Mouse (Mus musculus): ENCODE measurements around the gene Tfap4. TPM values are rescaled to one million over a fixed set of nuclear protein-coding genes. Genes with fewer than 3 reads are reported as not detected.

Tfap4 gene
- 27.6 and 46.2 TPM in 2 replicates for polyA plus RNA-seq (2012; ENCODE audit: insufficient read depth, low replicate concordance)

DNA sequence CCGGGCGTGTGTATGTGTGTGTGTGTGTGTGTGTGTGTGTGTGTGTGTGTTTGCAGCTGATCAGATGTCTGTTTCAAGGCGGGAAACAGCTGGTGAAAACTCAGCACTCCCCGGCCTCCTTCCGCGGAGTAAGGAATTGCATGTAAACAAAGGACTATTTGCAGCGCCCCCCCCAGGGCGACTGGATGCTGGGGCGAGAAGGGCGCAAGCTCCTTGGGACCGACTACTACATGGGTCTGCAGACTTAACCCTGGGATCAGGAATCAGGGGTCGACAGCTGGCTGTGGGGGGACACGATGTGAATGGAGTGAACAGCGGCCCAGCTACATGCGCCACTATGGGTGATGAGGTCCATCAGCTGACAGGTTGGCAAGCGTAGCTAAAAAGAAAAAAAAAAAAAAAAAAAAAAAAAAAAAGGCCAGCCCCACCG lies at the start of gene Tfap4:
Gene Tfap4 (minus strand): TSS at position 140 of the 430 bp plus-strand sequence.
- Histone ChIP-seq H3K9me3 (no peaks in the 10 kb centered on the region), H3K27me3 (replicated peaks) (peaks cover 2% of the 10 kb centered on the region), H3K4me1 (peaks cover 50% of the 10 kb centered on the region), H3K36me3 (replicated peaks; ENCODE audit: low read length) (peaks cover 18% of the 10 kb centered on the region), H3K4me3 (replicated peaks) (peak within 1 kb of the TSS; percentile 100)
- TF ChIP-seq GATA1 (IDR thresholded peaks at IDR 0.05; ENCODE audit: borderline replicate concordance, low read length), result no peak
- no peak for TF ChIP-seq FLI1 (IDR thresholded peaks at IDR 0.05; ENCODE audit: low read length)

DNA sequence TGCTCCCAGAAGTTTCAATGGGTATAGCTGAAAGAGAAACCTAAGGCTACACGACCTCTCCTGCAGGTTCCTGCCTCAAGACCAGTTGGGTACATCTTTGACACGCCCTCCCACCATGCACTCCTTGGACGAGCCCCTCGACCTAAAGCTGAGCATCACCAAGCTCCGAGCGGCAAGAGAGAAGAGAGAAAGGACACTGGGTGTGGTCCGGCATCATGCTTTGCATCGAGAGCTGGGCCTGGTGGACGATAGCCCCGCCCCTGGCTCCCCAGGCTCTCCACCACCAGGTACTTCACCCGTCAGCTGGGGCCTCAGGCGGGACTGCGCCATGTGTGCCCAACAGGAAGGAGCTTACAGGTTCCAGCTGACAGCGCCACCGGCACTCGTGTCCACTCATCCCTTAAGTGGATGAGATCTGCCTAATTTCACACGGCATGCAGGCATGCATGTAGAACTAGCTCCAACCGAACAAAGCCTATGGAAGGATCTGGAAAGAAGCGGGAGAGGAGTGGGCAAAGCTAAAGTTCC lies 48.9 kb upstream of the Tfap4 start:
- H3K4me1 ChIP-seq, result peaks cover 21% of the 10 kb centered on the region
- TF ChIP-seq GATA1 (IDR thresholded peaks at IDR 0.05; ENCODE audit: borderline replicate concordance, low read length) (no peak), FLI1 (IDR thresholded peaks at IDR 0.05; ENCODE audit: low read length) (no peak)
- H3K9me3 ChIP-seq, result no peaks in the 10 kb centered on the region
- H3K27me3 ChIP-seq (replicated peaks), result peaks cover 29% of the 10 kb centered on the region
- no peak overlapping the region for H3K4me3 ChIP-seq (replicated peaks)
- H3K36me3 ChIP-seq (replicated peaks; ENCODE audit: low read length), result peaks cover 21% of the 10 kb centered on the region

DNA sequence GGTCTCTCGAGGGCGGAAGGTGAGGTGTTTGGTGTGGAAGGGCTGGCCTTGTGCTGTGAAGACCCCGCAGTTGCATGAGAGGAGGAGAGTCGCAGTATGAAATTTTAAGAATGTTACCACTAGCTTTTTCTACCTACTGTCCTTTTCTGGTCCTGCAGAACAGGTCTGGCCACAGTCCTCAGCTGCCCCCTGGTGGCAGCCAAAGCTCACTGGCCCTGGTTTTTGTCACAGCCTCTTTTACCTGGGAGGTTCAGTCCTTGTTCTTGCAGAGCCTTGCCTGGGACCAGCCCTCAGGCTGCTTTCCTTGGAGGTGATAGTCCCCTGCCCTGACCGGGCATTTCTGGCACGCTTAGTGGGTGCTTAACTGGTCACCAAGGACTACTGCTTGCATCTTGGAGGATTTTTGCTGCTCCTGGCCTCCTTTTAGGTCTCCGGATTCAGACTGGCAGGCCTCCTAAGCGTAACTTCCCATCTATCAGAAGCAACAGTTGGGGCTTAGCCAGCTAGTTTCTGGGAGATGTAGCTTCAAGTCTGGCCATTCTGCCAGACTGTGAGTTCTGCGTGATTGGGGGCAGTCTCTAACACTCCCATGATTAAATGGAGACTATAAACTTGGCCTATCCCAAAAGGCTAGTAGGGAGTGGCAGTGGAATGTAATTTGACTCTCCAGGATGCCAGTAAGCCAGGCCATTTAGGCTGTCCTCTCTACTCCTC lies 48.3 kb upstream of the Tfap4 start:
- peaks cover 35% of the 10 kb centered on the region for H3K27me3 ChIP-seq (replicated peaks)
- H3K4me3 ChIP-seq (replicated peaks), result no peak overlapping the region
- TF ChIP-seq FLI1 (IDR thresholded peaks at IDR 0.05; ENCODE audit: low read length) (no peak), GATA1 (IDR thresholded peaks at IDR 0.05; ENCODE audit: borderline replicate concordance, low read length) (no peak)

DNA sequence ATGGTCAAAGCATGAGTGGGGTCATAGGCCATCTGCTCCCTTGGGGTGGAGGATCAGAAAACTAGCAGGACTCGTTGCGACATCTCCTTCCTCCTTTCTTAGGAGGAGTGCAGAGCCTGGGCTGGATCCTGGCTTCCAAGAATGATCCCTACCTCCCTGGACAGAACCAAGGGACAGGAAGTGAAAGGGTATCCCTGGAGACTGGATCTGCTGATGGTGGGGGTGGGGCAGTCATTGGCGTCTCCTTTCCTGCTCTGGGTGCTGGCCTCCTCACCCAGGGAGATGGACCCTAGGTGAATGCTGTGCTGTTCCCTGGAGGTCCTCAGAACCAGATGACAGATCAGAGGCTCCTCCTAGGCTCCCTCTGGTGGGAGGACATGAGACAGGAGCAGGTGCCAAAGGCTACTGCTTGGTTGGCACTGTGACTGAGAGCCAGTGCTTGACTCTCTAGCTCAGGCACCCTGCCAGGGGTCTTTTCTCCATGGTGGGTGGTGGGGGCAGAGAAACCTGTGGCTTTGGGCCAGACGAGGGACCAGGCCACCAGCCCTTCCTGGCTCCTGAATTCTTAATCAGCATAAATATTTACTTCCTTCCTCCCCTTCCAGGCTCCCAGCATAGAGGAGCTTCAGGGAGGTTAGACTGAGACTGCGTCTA lies 46.9 kb upstream of the Tfap4 start:
- TF ChIP-seq FLI1 (IDR thresholded peaks at IDR 0.05; ENCODE audit: low read length), result no peak
- peaks cover 25% of the 10 kb centered on the region for H3K4me1 ChIP-seq
- H3K4me3 ChIP-seq (replicated peaks), result no peak overlapping the region
- no peaks in the 10 kb centered on the region for H3K9me3 ChIP-seq
- peaks cover 6% of the 10 kb centered on the region for H3K36me3 ChIP-seq (replicated peaks; ENCODE audit: low read length)
- H3K27me3 ChIP-seq (replicated peaks), result peaks cover 44% of the 10 kb centered on the region

More for the DNA sequence above, 48.3 kb upstream of the Tfap4 start:
- Histone ChIP-seq H3K4me1 (peaks cover 21% of the 10 kb centered on the region), H3K36me3 (replicated peaks; ENCODE audit: low read length) (peaks cover 14% of the 10 kb centered on the region), H3K9me3 (no peaks in the 10 kb centered on the region)

DNA sequence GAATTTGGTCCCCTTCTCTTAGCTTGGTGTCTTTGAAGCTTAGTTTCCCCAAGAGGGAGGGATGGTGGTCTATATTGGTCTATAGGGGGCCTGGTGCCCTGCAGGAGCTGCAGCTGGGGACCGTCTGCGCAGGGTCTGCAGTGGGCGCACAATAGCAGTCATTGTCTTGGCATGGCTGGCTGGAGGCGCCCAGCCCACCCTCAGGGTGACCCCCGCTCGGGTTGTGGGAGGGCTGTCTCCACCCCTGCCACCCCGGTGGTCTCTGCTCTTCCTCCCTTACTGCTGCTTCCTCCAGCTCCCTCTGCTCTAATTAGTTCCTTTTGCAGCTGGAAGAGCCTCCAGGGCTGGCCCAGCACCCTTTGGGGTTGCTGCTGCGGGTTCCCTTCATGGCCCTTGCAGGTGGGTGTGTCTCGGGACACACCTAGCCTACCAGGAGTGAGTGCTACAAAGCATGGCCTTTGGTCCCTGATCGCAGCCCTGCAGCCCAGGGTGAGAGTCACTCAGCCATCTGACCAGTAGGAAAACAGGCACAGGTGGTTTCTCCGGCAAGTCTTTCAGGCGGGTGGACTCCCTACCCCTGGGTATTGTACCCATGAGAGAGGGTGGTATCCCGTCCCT lies 46.0 kb upstream of the Tfap4 start:
- no peaks in the 10 kb centered on the region for H3K9me3 ChIP-seq
- no peak overlapping the region for H3K4me3 ChIP-seq (replicated peaks)
- H3K36me3 ChIP-seq (replicated peaks; ENCODE audit: low read length), result no peaks in the 10 kb centered on the region
- peaks cover 25% of the 10 kb centered on the region for H3K4me1 ChIP-seq
- TF ChIP-seq GATA1 (IDR thresholded peaks at IDR 0.05; ENCODE audit: borderline replicate concordance, low read length), result no peak
- no peak for TF ChIP-seq FLI1 (IDR thresholded peaks at IDR 0.05; ENCODE audit: low read length)
- H3K27me3 ChIP-seq (replicated peaks), result peaks cover 53% of the 10 kb centered on the region

DNA sequence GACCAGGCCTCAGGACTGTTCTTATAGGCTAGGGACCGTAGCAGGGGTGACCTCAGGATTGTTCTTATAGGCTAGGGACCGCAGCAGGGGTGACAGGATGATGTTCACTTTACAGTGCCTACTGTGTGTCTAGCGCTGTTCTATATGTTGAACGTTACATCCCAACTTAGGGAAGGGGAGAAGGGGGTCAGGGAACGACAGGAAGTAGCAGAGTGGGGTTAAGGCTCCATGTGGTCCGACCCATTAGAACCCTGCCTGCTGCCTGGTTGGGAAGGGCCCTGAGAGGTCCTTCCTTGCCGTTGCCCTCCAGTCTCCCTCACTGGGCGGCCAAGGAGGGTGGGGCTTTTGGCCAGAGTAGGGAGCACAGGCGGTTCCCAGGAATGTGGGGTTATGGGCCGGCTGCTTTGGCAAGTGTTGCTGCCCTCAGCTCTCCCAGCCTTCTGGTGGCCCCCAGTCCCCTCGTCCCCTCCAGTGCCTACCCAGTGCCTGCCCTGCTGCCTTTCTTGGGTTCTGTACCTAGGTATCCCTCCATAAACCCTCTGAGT lies 44.7 kb upstream of the Tfap4 start:
- Histone ChIP-seq H3K9me3 (no peaks in the 10 kb centered on the region), H3K4me3 (replicated peaks) (no peak overlapping the region), H3K36me3 (replicated peaks; ENCODE audit: low read length) (no peaks in the 10 kb centered on the region), H3K4me1 (peaks cover 25% of the 10 kb centered on the region), H3K27me3 (replicated peaks) (peaks cover 66% of the 10 kb centered on the region)
- TF ChIP-seq FLI1 (IDR thresholded peaks at IDR 0.05; ENCODE audit: low read length), result no peak
- TF ChIP-seq GATA1 (IDR thresholded peaks at IDR 0.05; ENCODE audit: borderline replicate concordance, low read length), result no peak

DNA sequence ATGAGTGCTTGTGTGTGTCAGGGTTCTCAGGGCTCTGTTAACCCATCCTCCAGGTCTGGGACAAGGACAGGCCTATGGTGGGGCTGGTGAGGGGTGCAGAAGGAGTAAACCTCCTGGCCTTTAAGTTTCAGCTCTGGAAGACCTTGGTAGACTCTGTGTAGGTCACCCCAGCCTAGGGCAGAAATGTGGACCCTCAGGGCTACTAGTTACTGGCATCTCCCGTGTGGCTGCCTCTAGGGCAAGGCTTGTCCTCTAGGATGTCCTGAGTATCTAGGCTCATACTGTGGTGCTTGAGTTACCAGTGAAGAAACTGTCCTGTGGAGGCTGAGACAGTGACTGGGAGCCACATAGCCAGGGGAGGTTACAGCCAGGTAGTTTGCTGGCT lies 43.8 kb upstream of the Tfap4 start:
- H3K4me3 ChIP-seq (replicated peaks), result no peak overlapping the region
- no peak for TF ChIP-seq FLI1 (IDR thresholded peaks at IDR 0.05; ENCODE audit: low read length)
- no peak for TF ChIP-seq GATA1 (IDR thresholded peaks at IDR 0.05; ENCODE audit: borderline replicate concordance, low read length)
- peaks cover 33% of the 10 kb centered on the region for H3K4me1 ChIP-seq
- peaks cover 73% of the 10 kb centered on the region for H3K27me3 ChIP-seq (replicated peaks)
- H3K9me3 ChIP-seq, result no peaks in the 10 kb centered on the region
- H3K36me3 ChIP-seq (replicated peaks; ENCODE audit: low read length), result no peaks in the 10 kb centered on the region

DNA sequence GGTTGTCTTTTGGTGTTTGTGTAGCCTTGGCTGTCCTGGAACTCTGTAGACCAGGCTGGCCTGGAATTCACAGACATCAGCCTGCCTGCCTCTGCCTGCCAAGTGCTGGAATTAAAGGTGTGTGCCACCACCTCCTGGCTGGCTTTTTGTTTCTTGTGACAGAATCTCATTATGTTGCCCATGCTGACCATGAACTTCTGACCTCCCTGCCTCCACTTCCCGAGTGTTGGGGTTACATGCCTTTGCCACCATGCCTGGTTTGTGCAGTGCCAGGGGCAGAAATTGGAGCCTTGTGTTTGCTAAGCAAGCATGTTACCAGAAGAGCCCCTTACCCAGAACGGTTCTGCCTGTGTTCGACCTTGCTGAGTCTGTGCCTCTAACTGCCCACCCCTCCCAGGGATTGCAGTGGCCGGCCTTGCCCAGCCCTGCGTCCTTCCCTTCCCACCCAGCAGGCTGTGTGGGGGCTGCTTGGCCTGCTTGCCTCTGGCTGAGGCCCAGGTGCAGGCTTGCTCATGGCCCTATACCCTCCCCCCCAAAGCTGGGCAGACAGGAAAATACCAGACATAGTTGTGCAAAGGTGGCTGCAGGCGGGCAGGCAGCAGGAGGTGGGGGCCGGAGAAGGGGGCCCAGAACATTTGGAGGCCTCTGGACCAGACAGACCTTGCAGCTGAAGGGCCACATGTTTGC lies 43.3 kb upstream of the Tfap4 start:
- H3K27me3 ChIP-seq (replicated peaks), result peaks cover 78% of the 10 kb centered on the region
- H3K4me3 ChIP-seq (replicated peaks), result no peak overlapping the region
- H3K36me3 ChIP-seq (replicated peaks; ENCODE audit: low read length), result no peaks in the 10 kb centered on the region
- H3K9me3 ChIP-seq, result no peaks in the 10 kb centered on the region
- peaks cover 35% of the 10 kb centered on the region for H3K4me1 ChIP-seq
- no peak for TF ChIP-seq GATA1 (IDR thresholded peaks at IDR 0.05; ENCODE audit: borderline replicate concordance, low read length)
- TF ChIP-seq FLI1 (IDR thresholded peaks at IDR 0.05; ENCODE audit: low read length), result no peak

DNA sequence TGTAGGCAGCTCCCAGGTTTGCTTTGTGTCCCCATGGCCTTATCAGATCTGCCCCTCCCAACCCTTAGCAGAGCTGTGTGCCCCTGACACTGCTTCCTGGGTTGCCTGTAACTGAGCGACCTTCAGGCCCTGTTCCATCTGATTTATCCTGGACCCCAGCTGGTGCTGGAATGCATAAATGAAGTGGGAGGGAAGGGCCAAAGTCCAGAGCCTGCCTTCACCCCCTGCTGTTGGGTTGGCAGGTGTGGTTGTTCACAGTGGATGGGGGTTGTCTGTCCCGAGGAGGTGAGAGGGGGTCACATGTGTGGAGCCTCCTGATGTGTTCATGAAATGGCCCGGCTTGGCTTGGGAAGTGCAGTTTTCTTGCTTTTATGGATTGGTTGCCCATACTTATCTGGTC lies 42.5 kb upstream of the Tfap4 start:
- no peak for TF ChIP-seq GATA1 (IDR thresholded peaks at IDR 0.05; ENCODE audit: borderline replicate concordance, low read length)
- no peak for TF ChIP-seq FLI1 (IDR thresholded peaks at IDR 0.05; ENCODE audit: low read length)
- H3K4me1 ChIP-seq, result peaks cover 28% of the 10 kb centered on the region
- H3K9me3 ChIP-seq, result no peaks in the 10 kb centered on the region
- peaks cover 83% of the 10 kb centered on the region for H3K27me3 ChIP-seq (replicated peaks)
- H3K36me3 ChIP-seq (replicated peaks; ENCODE audit: low read length), result no peaks in the 10 kb centered on the region
- H3K4me3 ChIP-seq (replicated peaks), result no peak overlapping the region

All from megakaryocyte, embryonic 14.5 days (primary cell).